Mouse (Mus musculus): ENCODE results near the gene Polr2f.

- no peak for TF ChIP-seq CTCF (IDR thresholded peaks at IDR 0.05; ENCODE audit: low read depth, low read length)
- TF ChIP-seq POLR2A (IDR thresholded peaks at IDR 0.05; ENCODE audit: insufficient read depth, low read length), result no peak
Observed at GRCm38 (mm10) chr15:79127101-79127500, 13.7 kb upstream of the Polr2f start.
